Mouse (Mus musculus): ENCODE results near the gene Ifnar2. TPM values are rescaled to one million over a fixed set of nuclear protein-coding genes. Genes with fewer than 3 reads are reported as not detected.

Ifnar2 gene
- polyA plus RNA-seq, 1 experiment from 2014 or later: 44.2 TPM

DNA sequence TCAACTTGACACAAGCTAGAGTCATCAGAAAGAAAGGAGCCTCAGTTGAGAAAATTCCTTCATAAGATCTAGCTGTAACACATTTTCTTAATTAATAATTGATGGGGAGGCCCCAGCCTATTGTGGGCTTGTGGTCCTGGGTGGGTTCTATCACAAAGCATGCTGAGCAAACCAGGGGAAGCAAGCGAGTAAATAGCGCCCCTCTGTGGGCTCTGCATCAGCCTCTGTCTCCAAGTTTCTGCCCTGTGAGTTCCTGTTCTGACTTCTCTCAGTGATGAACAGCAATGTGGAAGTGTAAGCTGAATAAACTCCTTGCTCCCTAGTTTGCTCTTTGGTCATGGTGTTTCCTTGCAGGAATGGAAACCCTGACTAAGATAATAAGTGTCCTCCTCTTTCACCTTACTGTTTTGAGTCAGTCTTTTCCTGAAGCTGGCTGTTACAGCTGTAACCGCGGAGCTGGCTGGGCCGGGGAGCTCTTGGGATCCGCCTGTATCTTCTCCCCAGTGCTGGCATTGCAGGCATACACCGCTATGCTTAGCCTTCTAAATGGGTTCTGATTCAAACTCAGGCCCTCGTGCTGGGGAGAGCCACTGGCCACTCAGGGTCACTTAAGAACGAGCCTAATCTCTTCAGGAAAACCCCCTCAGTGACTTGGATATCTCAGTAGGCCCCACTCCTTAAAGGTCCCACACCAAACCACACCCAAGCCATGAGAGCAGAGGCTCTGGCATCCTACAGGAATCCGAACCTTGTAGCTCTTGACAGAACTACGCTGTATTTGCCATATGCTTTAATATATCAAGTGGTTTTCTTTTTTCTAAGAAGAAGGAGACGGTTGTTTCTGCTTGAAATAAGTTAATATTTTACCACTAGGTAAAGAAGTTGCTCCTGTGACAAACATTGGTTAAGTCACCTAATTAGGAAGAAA, 77.8 kb downstream of the Ifnar2 start:
- Histone ChIP-seq H3K4me3 (replicated peaks; ENCODE audit: low read length) (no peak overlapping the region), H3K9ac (replicated peaks; ENCODE audit: low read depth, low read length) (no peak overlapping the region), H3K4me1 (replicated peaks; ENCODE audit: control insufficient read depth, insufficient read depth, low read length) (no peaks in the 10 kb centered on the region), H3K36me3 (ENCODE audit: control insufficient read depth, insufficient read depth) (no peaks in the 10 kb centered on the region), H3K4me2 (ENCODE audit: low read length) (no peak overlapping the region), H3K27ac (ENCODE audit: low read length) (no peak overlapping the region), H3K27me3 (replicated peaks; ENCODE audit: control insufficient read depth, insufficient read depth, low read length) (no peaks in the 10 kb centered on the region), H3K9me3 (ENCODE audit: control insufficient read depth, low read length) (no peaks in the 10 kb centered on the region)
- ATAC-seq: no peak
- WGBS: 85% methylated on average over 12 of the region's 12 CpGs

- no peaks in the 10 kb centered on the region for H3K4me1 ChIP-seq (replicated peaks; ENCODE audit: control insufficient read depth, insufficient read depth, low read length)
- H3K4me3 ChIP-seq (replicated peaks; ENCODE audit: low read length): no peak overlapping the region
- WGBS: 76% methylated on average over 2 of the region's 2 CpGs
- no peaks in the 10 kb centered on the region for H3K27me3 ChIP-seq (replicated peaks; ENCODE audit: control insufficient read depth, insufficient read depth, low read length)
- no peaks in the 10 kb centered on the region for H3K9me3 ChIP-seq (ENCODE audit: control insufficient read depth, low read length)
- H3K4me2 ChIP-seq (ENCODE audit: low read length): no peak overlapping the region
- no peaks in the 10 kb centered on the region for H3K36me3 ChIP-seq (ENCODE audit: control insufficient read depth, insufficient read depth)
- H3K9ac ChIP-seq (replicated peaks; ENCODE audit: low read depth, low read length): no peak overlapping the region
- no peak overlapping the region for H3K27ac ChIP-seq (ENCODE audit: low read length)
- ATAC-seq: no peak
These were observed 79.4 kb downstream of the Ifnar2 start for GRCm38 (mm10) chr16:91451949-91452348.

DNA sequence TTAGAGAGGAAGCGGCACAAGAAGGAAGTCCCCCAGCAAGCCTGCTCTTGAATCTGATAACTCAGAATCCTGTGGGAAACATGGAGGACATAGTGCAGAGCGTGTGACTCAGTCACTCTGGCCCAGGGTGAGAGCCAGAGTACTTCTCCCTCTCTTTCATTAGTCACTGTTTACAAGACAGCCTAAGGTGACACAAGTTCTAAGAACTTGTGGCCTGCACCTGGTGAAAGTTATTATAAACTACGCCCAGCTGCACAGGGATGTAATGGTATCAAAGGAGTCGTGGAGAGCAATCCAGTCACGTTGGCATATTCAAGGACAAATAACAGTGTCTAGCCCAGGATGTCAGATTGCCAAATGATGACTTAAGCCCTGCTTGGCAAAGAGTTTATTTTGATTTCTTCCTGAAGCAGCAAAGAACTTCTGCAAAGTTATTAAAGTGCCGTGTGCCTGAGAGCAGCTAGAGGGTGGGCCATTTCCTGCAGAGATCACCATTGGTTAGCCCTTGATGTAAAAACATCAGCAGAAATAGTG, 79.8 kb downstream of the Ifnar2 start:
- WGBS: 69% methylated on average over 6 of the region's 6 CpGs

More for the DNA sequence above, 79.8 kb downstream of the Ifnar2 start:
- H3K4me2 ChIP-seq (ENCODE audit: low read length): no peak overlapping the region
- ATAC-seq: no peak
- H3K27ac ChIP-seq (ENCODE audit: low read length): no peak overlapping the region
- no peak overlapping the region for H3K9ac ChIP-seq (replicated peaks; ENCODE audit: low read depth, low read length)
- no peaks in the 10 kb centered on the region for H3K27me3 ChIP-seq (replicated peaks; ENCODE audit: control insufficient read depth, insufficient read depth, low read length)
- H3K4me1 ChIP-seq (replicated peaks; ENCODE audit: control insufficient read depth, insufficient read depth, low read length): no peaks in the 10 kb centered on the region
- H3K36me3 ChIP-seq (ENCODE audit: control insufficient read depth, insufficient read depth): no peaks in the 10 kb centered on the region
- no peaks in the 10 kb centered on the region for H3K9me3 ChIP-seq (ENCODE audit: control insufficient read depth, low read length)
- H3K4me3 ChIP-seq (replicated peaks; ENCODE audit: low read length): no peak overlapping the region

Other genes starting within 250 kb of the Ifnar2 start
- 4.7 and 5.7 TPM in 2 replicates for gene Olig2, start 147.3 kb upstream of the Ifnar2 start, polyA plus RNA-seq (2015; fragmentation: Nextera tagmentation; extraction: Ambion mirVana)
- 32.3 and 39.7 TPM in 2 replicates for gene Olig1, start 103.0 kb upstream of the Ifnar2 start, polyA plus RNA-seq (2015; fragmentation: Nextera tagmentation; extraction: Ambion mirVana)
- gene Gm21970, start 18.9 kb downstream of the Ifnar2 start, polyA plus RNA-seq (2015; fragmentation: Nextera tagmentation; extraction: Ambion mirVana): not detected in 2 replicates
- gene Il10rb, start 33.4 kb downstream of the Ifnar2 start, polyA plus RNA-seq (2015; fragmentation: Nextera tagmentation; extraction: Ambion mirVana): 8.9 and 10.7 TPM in 2 replicates
- gene Ifnar1, start 112.5 kb downstream of the Ifnar2 start, polyA plus RNA-seq (2015; fragmentation: Nextera tagmentation; extraction: Ambion mirVana): 55.9 and 56.1 TPM in 2 replicates
- 118 and 124 TPM in 2 replicates for gene Ifngr2, start 174.3 kb downstream of the Ifnar2 start, polyA plus RNA-seq (2015; fragmentation: Nextera tagmentation; extraction: Ambion mirVana)
- 93.8 and 101 TPM in 2 replicates for gene Tmem50b, start 225.0 kb downstream of the Ifnar2 start, polyA plus RNA-seq (2015; fragmentation: Nextera tagmentation; extraction: Ambion mirVana)
- 6.9 and 8.5 TPM in 2 replicates for gene Dnajc28, start 246.2 kb downstream of the Ifnar2 start, polyA plus RNA-seq (2015; fragmentation: Nextera tagmentation; extraction: Ambion mirVana)

Data from forebrain, embryonic 16.5 days (tissue).